Mouse (Mus musculus): Measurements from ENCODE around the gene Cep85l. TPM values are rescaled to one million over a fixed set of nuclear protein-coding genes. Genes with fewer than 3 reads are reported as not detected.

The Cep85l gene
- polyA plus RNA-seq, 1 experiment from 2014 or later, result 7.7 TPM

DNA sequence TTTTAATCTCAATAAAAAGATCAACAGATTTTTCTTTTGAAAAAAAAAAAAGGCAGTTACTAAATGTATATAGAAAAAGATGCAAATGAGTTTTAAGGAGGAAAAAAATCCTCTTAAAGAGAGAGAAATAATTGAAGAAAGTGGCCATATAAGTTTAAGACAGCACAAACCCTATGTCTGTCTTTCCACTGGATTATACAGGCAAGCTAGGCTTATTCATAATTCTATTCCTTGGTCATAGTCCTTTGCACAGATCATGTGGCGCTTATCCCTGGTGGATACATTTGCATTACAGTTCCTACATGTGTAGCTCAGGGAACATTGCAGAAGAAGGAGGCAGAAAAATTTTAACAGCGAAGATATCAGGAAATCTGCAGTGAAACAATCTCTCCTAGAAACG, 73.1 kb downstream of the Cep85l start:
- 0 out of 2 replicates have a peak, but pooled peaks cover under 1% of the 10 kb centered on the region for H3K36me3 ChIP-seq (ENCODE audit: control insufficient read depth, insufficient read depth, low read length)
- H3K9ac ChIP-seq (ENCODE audit: low read depth, low read length), result no peak overlapping the region
- ATAC-seq (ENCODE audit: low FRiP score, low TSS enrichment), result no peak
- no peak overlapping the region for H3K4me3 ChIP-seq (ENCODE audit: low read length)
- no peaks in the 10 kb centered on the region for H3K27me3 ChIP-seq (ENCODE audit: control insufficient read depth, insufficient read depth, low read length)
- H3K4me1 ChIP-seq (ENCODE audit: control insufficient read depth, insufficient read depth, low read length), result no peaks in the 10 kb centered on the region
- H3K4me2 ChIP-seq (replicated peaks; ENCODE audit: low read depth, low read length), result no peak overlapping the region
- H3K27ac ChIP-seq (ENCODE audit: low read depth, low read length), result no peak overlapping the region
- 93% methylated on average over 3 of the region's 3 CpGs for WGBS
- no peaks in the 10 kb centered on the region for H3K9me3 ChIP-seq (ENCODE audit: control insufficient read depth, low read length)

DNA sequence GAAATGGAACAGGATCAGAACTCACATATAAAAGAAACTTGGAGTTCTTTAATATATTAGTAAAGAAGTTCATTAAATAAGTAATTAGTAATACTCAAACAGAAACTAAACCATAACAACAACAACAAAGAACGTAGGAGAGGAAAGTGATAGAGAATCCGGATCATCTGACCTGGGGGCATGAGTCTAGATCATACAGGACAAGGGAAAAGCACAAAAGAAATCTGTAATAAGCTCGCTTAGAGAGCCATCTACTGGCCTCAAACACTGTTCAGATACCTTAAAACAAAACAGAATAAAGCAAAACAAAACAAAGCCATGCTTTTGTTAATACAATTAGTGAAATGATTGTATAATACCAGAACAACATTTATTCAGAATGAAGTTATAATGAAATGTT, 73.9 kb downstream of the Cep85l start:
- H3K4me2 ChIP-seq (replicated peaks; ENCODE audit: low read depth, low read length), result no peak overlapping the region
- no peak overlapping the region for H3K4me3 ChIP-seq (ENCODE audit: low read length)
- no peak overlapping the region for H3K9ac ChIP-seq (ENCODE audit: low read depth, low read length)
- no peak overlapping the region for H3K27ac ChIP-seq (ENCODE audit: low read depth, low read length)
- H3K9me3 ChIP-seq (ENCODE audit: control insufficient read depth, low read length), result no peaks in the 10 kb centered on the region
- no peaks in the 10 kb centered on the region for H3K27me3 ChIP-seq (ENCODE audit: control insufficient read depth, insufficient read depth, low read length)
- H3K36me3 ChIP-seq (ENCODE audit: control insufficient read depth, insufficient read depth, low read length), result peaks cover 2% of the 10 kb centered on the region; the same call in 1 of the 2 replicates
- 32% methylated on average over 3 of the region's 3 CpGs for WGBS
- no peak for ATAC-seq (ENCODE audit: low FRiP score, low TSS enrichment)
- H3K4me1 ChIP-seq (ENCODE audit: control insufficient read depth, insufficient read depth, low read length), result no peaks in the 10 kb centered on the region

- Histone ChIP-seq H3K36me3 (ENCODE audit: control insufficient read depth, insufficient read depth, low read length) (peaks cover 9% of the 10 kb centered on the region; the same call in 1 of the 2 replicates), H3K4me1 (ENCODE audit: control insufficient read depth, insufficient read depth, low read length) (no peaks in the 10 kb centered on the region), H3K4me2 (replicated peaks; ENCODE audit: low read depth, low read length) (no peak overlapping the region), H3K27ac (ENCODE audit: low read depth, low read length) (no peak overlapping the region), H3K9ac (ENCODE audit: low read depth, low read length) (no peak overlapping the region), H3K9me3 (ENCODE audit: control insufficient read depth, low read length) (no peaks in the 10 kb centered on the region), H3K27me3 (ENCODE audit: control insufficient read depth, insufficient read depth, low read length) (no peaks in the 10 kb centered on the region), H3K4me3 (ENCODE audit: low read length) (no peak overlapping the region)
- no peak for ATAC-seq (ENCODE audit: low FRiP score, low TSS enrichment)
These were observed 94.6 kb downstream of the Cep85l start for GRCm38 (mm10) chr10:53285147-53285546.

DNA sequence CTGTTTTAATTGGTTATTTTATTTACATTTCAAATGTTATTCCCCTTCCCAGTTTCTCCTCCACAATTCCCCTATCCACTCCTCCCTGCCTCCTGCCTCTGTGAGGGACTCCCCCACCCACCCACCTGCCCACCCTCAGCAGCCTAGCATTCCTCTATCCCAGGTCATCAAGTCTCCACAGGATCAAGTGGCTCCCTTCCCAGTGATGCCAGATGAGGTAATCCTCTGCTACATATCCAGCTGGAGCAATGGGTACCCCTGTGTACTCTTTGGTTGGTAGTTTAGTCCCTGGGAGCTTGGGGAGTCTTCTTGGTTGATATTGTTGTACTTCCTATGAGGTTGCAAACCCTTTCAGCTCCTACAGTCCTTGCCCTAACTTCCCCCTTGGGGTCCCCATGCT, 107.5 kb downstream of the Cep85l start:
- Histone ChIP-seq H3K4me1 (ENCODE audit: control insufficient read depth, insufficient read depth, low read length) (no peaks in the 10 kb centered on the region), H3K9me3 (ENCODE audit: control insufficient read depth, low read length) (no peaks in the 10 kb centered on the region), H3K36me3 (ENCODE audit: control insufficient read depth, insufficient read depth, low read length) (no peaks in the 10 kb centered on the region), H3K9ac (ENCODE audit: low read depth, low read length) (no peak overlapping the region), H3K27ac (ENCODE audit: low read depth, low read length) (no peak overlapping the region), H3K4me3 (ENCODE audit: low read length) (no peak overlapping the region), H3K4me2 (replicated peaks; ENCODE audit: low read depth, low read length) (no peak overlapping the region), H3K27me3 (ENCODE audit: control insufficient read depth, insufficient read depth, low read length) (no peaks in the 10 kb centered on the region)
- no peak for ATAC-seq (ENCODE audit: low FRiP score, low TSS enrichment)

DNA sequence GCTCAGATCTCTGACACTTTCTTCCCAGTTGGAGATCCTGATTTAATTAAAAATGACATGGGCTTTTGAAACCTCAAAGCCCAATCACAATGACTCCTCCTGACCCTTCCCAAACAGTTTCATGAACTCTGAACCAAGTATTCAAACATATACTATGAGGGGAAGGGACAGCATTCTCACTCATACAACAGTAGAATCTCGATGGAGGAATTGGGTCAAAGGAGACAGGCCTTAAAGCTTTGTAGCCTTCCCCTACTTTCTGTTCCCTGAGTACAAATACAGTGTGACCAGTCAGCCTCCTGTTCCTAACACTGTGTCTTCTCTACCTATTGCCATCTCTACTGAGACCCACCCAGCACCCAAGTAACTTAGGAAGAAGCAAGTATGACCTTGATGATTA, 117.7 kb downstream of the Cep85l start:
- Histone ChIP-seq H3K4me3 (ENCODE audit: low read length) (no peak overlapping the region), H3K4me2 (replicated peaks; ENCODE audit: low read depth, low read length) (no peak overlapping the region), H3K27ac (ENCODE audit: low read depth, low read length) (no peak overlapping the region), H3K9me3 (ENCODE audit: control insufficient read depth, low read length) (no peaks in the 10 kb centered on the region), H3K4me1 (ENCODE audit: control insufficient read depth, insufficient read depth, low read length) (no peaks in the 10 kb centered on the region), H3K36me3 (ENCODE audit: control insufficient read depth, insufficient read depth, low read length) (no peaks in the 10 kb centered on the region), H3K9ac (ENCODE audit: low read depth, low read length) (no peak overlapping the region), H3K27me3 (ENCODE audit: control insufficient read depth, insufficient read depth, low read length) (no peaks in the 10 kb centered on the region)
- 72% methylated on average over 1 of the region's 1 CpGs for WGBS
- no peak for ATAC-seq (ENCODE audit: low FRiP score, low TSS enrichment)

DNA sequence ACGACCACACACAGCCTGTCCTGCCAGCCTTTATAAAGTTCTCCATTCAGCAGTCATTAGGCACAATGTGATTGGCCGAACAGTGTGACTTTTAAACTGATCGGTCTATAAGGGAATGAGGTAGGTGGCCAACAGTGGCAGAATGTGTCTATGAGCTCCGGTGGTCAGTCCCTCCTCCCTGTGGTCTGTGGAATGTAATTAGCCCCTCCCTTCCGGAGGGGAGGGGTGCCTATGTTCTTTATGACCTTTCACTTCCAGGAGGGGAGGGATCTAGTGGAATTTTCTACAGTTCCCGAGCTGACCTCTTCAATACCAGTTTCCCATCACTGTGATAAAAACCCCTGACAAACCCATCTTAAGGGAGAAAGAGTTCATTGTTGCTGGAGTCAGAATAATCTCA, 144.4 kb downstream of the Cep85l start:
- no peak overlapping the region for H3K4me3 ChIP-seq (ENCODE audit: low read length)
- no peak overlapping the region for H3K27ac ChIP-seq (ENCODE audit: low read depth, low read length)
- H3K9me3 ChIP-seq (ENCODE audit: control insufficient read depth, low read length), result no peaks in the 10 kb centered on the region
- no peaks in the 10 kb centered on the region for H3K36me3 ChIP-seq (ENCODE audit: control insufficient read depth, insufficient read depth, low read length)
- H3K4me2 ChIP-seq (replicated peaks; ENCODE audit: low read depth, low read length), result no peak overlapping the region
- no peak for ATAC-seq (ENCODE audit: low FRiP score, low TSS enrichment)
- WGBS, result 55% methylated on average over 6 of the region's 6 CpGs
- H3K27me3 ChIP-seq (ENCODE audit: control insufficient read depth, insufficient read depth, low read length), result no peaks in the 10 kb centered on the region
- H3K4me1 ChIP-seq (ENCODE audit: control insufficient read depth, insufficient read depth, low read length), result no peaks in the 10 kb centered on the region
- no peak overlapping the region for H3K9ac ChIP-seq (ENCODE audit: low read depth, low read length)

GRCm38 (mm10) chr10:53234683-53235082, 145.1 kb downstream of the Cep85l start:
- Histone ChIP-seq H3K4me3 (ENCODE audit: low read length) (no peak overlapping the region), H3K36me3 (ENCODE audit: control insufficient read depth, insufficient read depth, low read length) (no peaks in the 10 kb centered on the region), H3K27ac (ENCODE audit: low read depth, low read length) (no peak overlapping the region), H3K9ac (ENCODE audit: low read depth, low read length) (no peak overlapping the region), H3K4me2 (replicated peaks; ENCODE audit: low read depth, low read length) (no peak overlapping the region), H3K4me1 (ENCODE audit: control insufficient read depth, insufficient read depth, low read length) (no peaks in the 10 kb centered on the region), H3K9me3 (ENCODE audit: control insufficient read depth, low read length) (no peaks in the 10 kb centered on the region), H3K27me3 (ENCODE audit: control insufficient read depth, insufficient read depth, low read length) (no peaks in the 10 kb centered on the region; the same call in 1 of the 2 replicates)
- no peak for ATAC-seq (ENCODE audit: low FRiP score, low TSS enrichment)
- 94% methylated on average over 2 of the region's 2 CpGs for WGBS

DNA sequence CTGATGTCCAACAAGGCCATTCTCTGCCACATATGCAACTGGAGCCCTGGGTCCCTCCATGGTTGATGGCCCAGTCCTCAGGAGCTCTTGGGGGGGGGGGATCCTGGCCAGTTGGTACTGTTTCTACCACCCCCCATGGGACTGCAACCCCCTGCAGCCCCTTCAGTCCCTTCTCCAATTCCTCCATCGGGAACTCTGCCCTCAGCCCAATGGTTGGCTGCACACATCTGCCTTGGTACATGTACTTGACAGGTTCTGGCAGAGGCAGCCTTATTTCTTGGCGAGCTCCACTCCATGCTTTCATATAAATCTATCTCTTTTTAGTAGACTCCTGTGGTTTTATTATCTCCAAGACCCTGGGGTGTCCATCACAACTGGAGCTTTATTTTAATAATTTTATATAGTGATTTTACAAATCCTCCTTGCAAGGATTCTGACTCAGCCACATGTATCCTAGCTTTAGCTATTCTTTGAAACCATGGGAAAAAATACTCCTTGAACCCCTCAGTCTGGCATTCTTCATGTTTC, 145.6 kb downstream of the Cep85l start:
- Histone ChIP-seq H3K4me1 (ENCODE audit: control insufficient read depth, insufficient read depth, low read length) (no peaks in the 10 kb centered on the region), H3K27ac (ENCODE audit: low read depth, low read length) (no peak overlapping the region), H3K27me3 (ENCODE audit: control insufficient read depth, insufficient read depth, low read length) (no peaks in the 10 kb centered on the region; the same call in 1 of the 2 replicates), H3K4me2 (replicated peaks; ENCODE audit: low read depth, low read length) (no peak overlapping the region), H3K36me3 (ENCODE audit: control insufficient read depth, insufficient read depth, low read length) (no peaks in the 10 kb centered on the region), H3K9ac (ENCODE audit: low read depth, low read length) (no peak overlapping the region), H3K4me3 (ENCODE audit: low read length) (no peak overlapping the region), H3K9me3 (ENCODE audit: control insufficient read depth, low read length) (no peaks in the 10 kb centered on the region)
- ATAC-seq (ENCODE audit: low FRiP score, low TSS enrichment), result no peak
- WGBS, result 50% methylated on average over 2 of the region's 2 CpGs

DNA sequence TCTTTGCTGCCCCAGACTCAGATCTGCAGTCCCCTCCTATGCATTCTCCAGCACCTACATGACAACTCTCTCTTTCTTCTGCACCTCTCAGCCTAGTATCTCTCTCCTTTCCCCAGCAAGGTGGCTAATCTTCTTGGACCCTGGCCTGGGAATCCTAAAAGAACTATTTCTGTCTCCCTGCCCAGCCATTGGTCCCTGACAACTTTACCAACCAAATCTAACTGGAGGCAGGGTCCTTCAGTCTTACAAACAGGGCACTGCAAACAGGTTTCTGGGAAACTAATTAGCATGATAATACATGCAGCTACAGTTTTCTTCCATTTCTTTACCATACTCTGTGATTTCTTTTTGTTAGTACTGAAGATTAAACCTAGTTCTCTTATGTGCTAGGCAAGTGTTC, 148.9 kb downstream of the Cep85l start:
- H3K9ac ChIP-seq (ENCODE audit: low read depth, low read length), result no peak overlapping the region
- no peak overlapping the region for H3K4me2 ChIP-seq (replicated peaks; ENCODE audit: low read depth, low read length)
- no peaks in the 10 kb centered on the region; the same call in 1 of the 2 replicates for H3K27me3 ChIP-seq (ENCODE audit: control insufficient read depth, insufficient read depth, low read length)
- no peak for ATAC-seq (ENCODE audit: low FRiP score, low TSS enrichment)
- H3K27ac ChIP-seq (ENCODE audit: low read depth, low read length), result no peak overlapping the region
- H3K4me3 ChIP-seq (ENCODE audit: low read length), result no peak overlapping the region
- no peaks in the 10 kb centered on the region for H3K36me3 ChIP-seq (ENCODE audit: control insufficient read depth, insufficient read depth, low read length)
- no peaks in the 10 kb centered on the region for H3K4me1 ChIP-seq (ENCODE audit: control insufficient read depth, insufficient read depth, low read length)
- no peaks in the 10 kb centered on the region for H3K9me3 ChIP-seq (ENCODE audit: control insufficient read depth, low read length)
